Mouse (Mus musculus) cerebellum, adult 2 months (tissue): Measurements from ENCODE around the gene Eif4enif1.

Experiments used
- CTCF ChIP-seq: fragments of 200-500 bp; IDR thresholded peaks from 2 replicates; pipeline ENCODE4 v1.5.1; 2011; ENCODE audit warnings: low read depth, mild to moderate bottlenecking, control low read depth, low read length, moderate library complexity, borderline replicate concordance; ENCODE audit not compliant: insufficient read depth
- POLR2A ChIP-seq: fragments of 200-500 bp; IDR thresholded peaks from 2 replicates; pipeline ENCODE4 v1.6.1; 2011; ENCODE audit warnings: low read length, control low read depth, borderline replicate concordance; ENCODE audit not compliant: insufficient read depth

GRCm38 (mm10) chr11:3266079-3266685, 64.0 kb downstream of the Eif4enif1 start, which contains the start of gene Drg1:
- TF ChIP-seq POLR2A (peak; percentile 93), CTCF (no peak)
